Mouse (Mus musculus) skeletal muscle tissue, postnatal 0 days (tissue): Measurements from ENCODE around the gene Mfsd1. TPM values are rescaled to one million over a fixed set of nuclear protein-coding genes. Genes with fewer than 3 reads are reported as not detected.

Experiments
- polyA plus RNA-seq: library from polyadenylated mRNA; unstranded; fragments of >200 nt; fragmentation: Nextera tagmentation; extraction: Ambion mirVana; gene quantifications from 2 replicates; pipeline ENCODE4 v1.2.1, GENCODE M21; 2015

Mfsd1 gene
- 18.8 and 23.9 TPM in 2 replicates for polyA plus RNA-seq

GRCm38 (mm10) chr3:67582273-67583124 lies at the start of gene Mfsd1:
Mfsd1 (plus strand) TSS chr3:67582741.

Other genes starting within 250 kb of the Mfsd1 start
- 765 and 831 TPM in 2 replicates for gene Mlf1, start 208.6 kb upstream of the Mfsd1 start, polyA plus RNA-seq
- gene Gm17402, start 207.6 kb upstream of the Mfsd1 start, polyA plus RNA-seq: not detected in 2 replicates
- 48.6 and 49.9 TPM in 2 replicates for gene Gfm1, start 152.6 kb upstream of the Mfsd1 start, polyA plus RNA-seq
- 39.5 and 40.7 TPM in 2 replicates for gene Lxn, start 118.8 kb upstream of the Mfsd1 start, polyA plus RNA-seq
- 4.6 and 8.2 TPM in 2 replicates for gene Rarres1, start 67.2 kb upstream of the Mfsd1 start, polyA plus RNA-seq